Mouse (Mus musculus) lung, embryonic 14.5 days (tissue): Measurements from ENCODE around the gene Dnm1. TPM values are rescaled to one million over a fixed set of nuclear protein-coding genes. Genes with fewer than 3 reads are reported as not detected.

Source experiments
- ATAC-seq: fragments of 200-750 bp; cut with Nextera tagmentation; 2 replicates; pipeline ENCODE4 v1.8.0; 2017; ENCODE audit warnings: mild to moderate bottlenecking, moderate TSS enrichment, moderate library complexity; ENCODE audit not compliant: insufficient read depth
- DNase-seq: peaks from one replicate; pipeline ENCODE4 v3.0.0-alpha.2; 2015
- H3K27ac ChIP-seq: fragments of 300-500 bp; sonication (generic); 2 replicates; pipeline ENCODE4 v1.5.1; 2014; ENCODE audit warnings: low read depth, mild to moderate bottlenecking, moderate library complexity
- H3K27me3 ChIP-seq: fragments of 300-500 bp; sonication (generic); 2 replicates; pipeline ENCODE4 v1.6.1; 2014; ENCODE audit warnings: low read length, control low read depth; ENCODE audit not compliant: insufficient read depth
- H3K36me3 ChIP-seq: fragments of 300-500 bp; sonication (generic); 2 replicates; pipeline ENCODE4 v1.6.1; 2014; ENCODE audit warnings: control low read depth; ENCODE audit not compliant: insufficient read depth
- H3K4me1 ChIP-seq: fragments of 300-500 bp; sonication (generic); 2 replicates; pipeline ENCODE4 v1.6.1; 2014; ENCODE audit warnings: antibody characterized with exemption, control low read depth; ENCODE audit not compliant: insufficient read depth
- H3K4me2 ChIP-seq: fragments of 300-500 bp; sonication (generic); 2 replicates; pipeline ENCODE4 v1.6.1; 2014; ENCODE audit warnings: mild to moderate bottlenecking
- H3K4me3 ChIP-seq: fragments of 300-500 bp; sonication (generic); 2 replicates; pipeline ENCODE4 v1.5.1; 2014; ENCODE audit warnings: low read depth, low read length
- H3K9ac ChIP-seq: fragments of 300-500 bp; sonication (generic); 2 replicates; pipeline ENCODE4 v1.6.1; 2014
- H3K9me3 ChIP-seq: fragments of 300-500 bp; sonication (generic); 2 replicates; pipeline ENCODE4 v1.6.1; 2016; ENCODE audit warnings: low read depth, low read length, control low read depth
- CTCF ChIP-seq: IDR thresholded peaks from 2 replicates; pipeline ENCODE4 v1.5.1; 2016; ENCODE audit warnings: antibody characterized with exemption, low read depth
- WGBS: fragments of 180-500 bp; shearing (Covaris S2); extraction: QIAGEN DNeasy Blood & Tissue Kit; methylation state at CpG from one replicate; pipeline ENCODE4 v1.1.7; 2014; 5-methylcytosine and 5-hydroxymethylcytosine counted together
- polyA plus RNA-seq: library from polyadenylated mRNA; unstranded; fragments of >200 nt; fragmentation: Nextera tagmentation; extraction: Ambion mirVana; gene quantifications from 2 replicates; pipeline ENCODE4 v1.2.1, GENCODE M21; 2014

The Dnm1 gene
- polyA plus RNA-seq, 1 experiment from 2014 or later, result 17.5 TPM

DNA sequence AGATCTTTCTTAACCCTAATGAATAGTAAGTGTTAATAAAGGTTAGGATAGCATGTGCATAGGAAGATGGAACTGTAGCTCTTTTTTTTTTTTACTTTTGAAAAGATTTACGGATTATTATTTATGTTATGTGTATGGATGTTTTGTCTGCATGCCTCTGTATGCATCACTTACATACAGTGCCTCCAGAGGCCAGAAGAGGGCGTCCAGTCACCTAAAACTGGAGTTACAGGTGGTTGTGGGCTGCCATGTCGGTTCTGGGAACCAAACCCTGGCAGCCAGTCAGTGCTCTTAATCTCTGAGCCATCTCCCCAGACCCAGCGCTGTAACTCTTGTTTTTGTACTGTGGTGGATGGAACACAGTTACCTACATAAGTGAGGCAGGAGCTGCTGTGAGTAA lies 28.8 kb downstream of the Dnm1 start:
- no peaks in the 10 kb centered on the region for H3K9me3 ChIP-seq
- no peak for ATAC-seq
- no peak overlapping the region for H3K27ac ChIP-seq
- no peak for TF ChIP-seq CTCF
- H3K4me1 ChIP-seq, result peaks cover 9% of the 10 kb centered on the region; the same call in 1 of the 2 replicates
- no peaks in the 10 kb centered on the region for H3K36me3 ChIP-seq
- no peak overlapping the region for H3K9ac ChIP-seq
- WGBS, result 49% methylated on average over 4 of the region's 4 CpGs
- no peaks in the 10 kb centered on the region for H3K27me3 ChIP-seq
- H3K4me2 ChIP-seq, result no peak overlapping the region
- DNase-seq, result no peak
- no peak overlapping the region for H3K4me3 ChIP-seq

DNA sequence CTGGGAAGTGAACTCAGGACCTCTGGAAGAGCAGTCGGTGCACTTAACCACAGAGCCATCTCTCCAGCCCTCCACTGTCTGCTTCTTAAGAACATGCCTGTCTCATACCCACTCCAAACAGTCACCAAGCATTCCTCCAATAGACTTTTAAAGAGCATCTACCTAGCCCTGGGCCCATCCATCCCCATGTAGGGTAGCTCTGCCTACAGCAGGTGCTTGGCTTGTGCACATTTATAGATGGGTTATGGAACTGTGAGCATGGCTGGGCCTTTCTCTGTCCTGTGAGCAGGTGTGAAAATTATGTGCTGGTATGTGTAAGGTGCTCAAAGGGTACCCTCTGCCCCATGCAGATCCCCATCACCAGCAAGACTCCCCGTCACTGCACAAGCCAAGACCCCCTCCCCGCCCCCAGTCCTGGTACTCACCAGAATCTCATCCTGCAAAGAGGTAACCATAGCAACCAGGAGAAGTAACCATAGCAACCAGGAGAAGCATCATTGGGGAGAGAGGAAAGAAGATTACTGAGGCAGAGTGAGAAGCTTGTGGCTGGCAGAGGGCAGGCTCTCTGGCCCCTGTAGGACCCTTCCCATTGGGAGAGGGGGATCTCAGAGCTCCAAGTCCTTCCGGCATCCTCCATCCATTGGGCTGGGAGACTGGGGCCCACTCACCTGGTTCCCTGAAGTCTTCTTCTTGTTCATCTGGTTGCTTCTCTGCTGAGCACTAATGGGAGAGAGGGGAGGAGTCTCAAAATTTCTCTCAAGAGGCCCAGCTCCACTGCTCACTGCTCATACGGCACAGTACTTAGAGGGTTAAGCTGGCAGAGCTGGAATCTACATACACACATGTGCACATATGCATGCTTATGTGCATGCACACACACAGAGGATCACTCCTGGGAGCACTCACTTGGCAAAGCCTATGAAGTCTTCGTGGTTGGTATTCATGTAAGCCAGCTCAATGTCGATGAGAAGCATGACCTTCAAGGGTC lies 30.1 kb downstream of the Dnm1 start:
- no peak for TF ChIP-seq CTCF
- no peaks in the 10 kb centered on the region for H3K9me3 ChIP-seq
- no peaks in the 10 kb centered on the region for H3K36me3 ChIP-seq
- H3K27me3 ChIP-seq, result no peaks in the 10 kb centered on the region
- 76% methylated on average over 7 of the region's 7 CpGs for WGBS
- H3K27ac ChIP-seq, result no peak overlapping the region
- DNase-seq (no peak), ATAC-seq (no peak)
- peaks cover 16% of the 10 kb centered on the region; the same call in 1 of the 2 replicates for H3K4me1 ChIP-seq
- H3K9ac ChIP-seq, result no peak overlapping the region
- no peak overlapping the region for H3K4me2 ChIP-seq
- H3K4me3 ChIP-seq, result no peak overlapping the region

DNA sequence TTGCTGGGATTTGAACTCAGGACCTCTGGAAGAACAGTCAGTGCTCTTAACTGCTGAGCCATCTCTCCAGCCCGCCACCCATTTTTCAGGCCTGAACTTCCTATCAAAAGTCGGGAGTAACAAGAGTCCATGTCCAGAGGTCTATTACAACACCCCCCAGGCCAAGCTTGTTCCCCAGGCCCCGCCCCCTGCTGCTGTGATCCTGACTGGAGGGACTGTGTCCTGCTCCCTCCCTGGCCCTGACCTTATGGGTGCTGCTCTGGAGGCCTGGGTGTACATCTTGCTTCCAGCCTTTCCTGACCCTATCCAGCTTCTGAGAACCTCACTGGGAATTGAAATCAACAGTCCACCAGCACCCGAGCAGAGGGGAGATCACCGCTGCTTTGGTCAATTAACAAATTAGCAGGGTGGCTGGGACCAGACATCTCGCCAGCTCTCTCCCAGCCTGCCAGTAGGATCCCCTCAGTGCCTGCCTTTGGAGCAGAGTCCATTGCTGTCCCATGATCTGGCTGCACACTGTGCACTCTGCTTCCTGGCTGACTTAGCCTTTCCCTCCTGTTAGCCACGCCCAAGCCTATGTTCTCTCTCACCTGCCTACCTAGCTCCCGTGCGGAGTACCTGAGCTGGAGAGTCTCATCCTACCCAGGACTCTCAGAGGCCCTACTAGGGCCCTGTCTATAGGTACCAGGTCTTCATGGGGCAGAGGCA lies 31.4 kb downstream of the Dnm1 start:
- H3K4me2 ChIP-seq, result no peak overlapping the region
- ATAC-seq, result no peak
- peaks cover 27% of the 10 kb centered on the region for H3K4me1 ChIP-seq
- DNase-seq, result no peak
- no peak for TF ChIP-seq CTCF
- no peak overlapping the region for H3K27ac ChIP-seq
- no peaks in the 10 kb centered on the region for H3K9me3 ChIP-seq
- H3K4me3 ChIP-seq, result no peak overlapping the region
- whole genome bisulfite sequencing, result 69% methylated on average over 9 of the region's 9 CpGs
- H3K27me3 ChIP-seq, result no peaks in the 10 kb centered on the region
- no peaks in the 10 kb centered on the region for H3K36me3 ChIP-seq
- H3K9ac ChIP-seq, result 0 out of 2 replicates have a peak overlapping the region, but pooled peaks have one; percentile 13

DNA sequence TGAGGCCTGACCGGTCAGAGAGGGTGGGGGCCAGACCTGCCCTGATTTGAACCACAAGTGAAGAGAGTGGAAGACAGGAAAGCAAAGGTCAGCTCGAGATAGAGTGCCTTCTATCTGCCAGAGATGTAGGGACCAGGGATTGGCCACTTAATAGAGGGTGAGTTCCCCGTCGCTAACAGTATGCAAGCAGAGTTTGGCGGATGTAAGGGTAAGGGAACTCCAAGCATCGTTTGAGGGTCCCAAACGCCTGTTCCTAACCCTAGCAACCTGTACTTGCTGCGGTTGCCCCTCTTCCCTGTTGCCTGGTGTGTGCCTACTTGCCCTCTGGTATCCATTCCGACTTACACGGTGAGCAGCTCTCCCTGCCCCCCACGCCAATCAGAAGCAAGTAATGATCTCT lies 32.4 kb downstream of the Dnm1 start:
- ATAC-seq, result no peak
- Histone ChIP-seq H3K27me3 (no peaks in the 10 kb centered on the region), H3K4me3 (no peak overlapping the region), H3K27ac (peak overlapping the region; percentile 96; the same call in 1 of the 2 replicates), H3K4me1 (peaks cover 37% of the 10 kb centered on the region), H3K9ac (no peak overlapping the region), H3K4me2 (peak overlapping the region; percentile 82), H3K36me3 (no peaks in the 10 kb centered on the region), H3K9me3 (no peaks in the 10 kb centered on the region)
- DNase-seq, result no peak
- TF ChIP-seq CTCF, result no peak
- WGBS, result 66% methylated on average over 11 of the region's 11 CpGs

DNA sequence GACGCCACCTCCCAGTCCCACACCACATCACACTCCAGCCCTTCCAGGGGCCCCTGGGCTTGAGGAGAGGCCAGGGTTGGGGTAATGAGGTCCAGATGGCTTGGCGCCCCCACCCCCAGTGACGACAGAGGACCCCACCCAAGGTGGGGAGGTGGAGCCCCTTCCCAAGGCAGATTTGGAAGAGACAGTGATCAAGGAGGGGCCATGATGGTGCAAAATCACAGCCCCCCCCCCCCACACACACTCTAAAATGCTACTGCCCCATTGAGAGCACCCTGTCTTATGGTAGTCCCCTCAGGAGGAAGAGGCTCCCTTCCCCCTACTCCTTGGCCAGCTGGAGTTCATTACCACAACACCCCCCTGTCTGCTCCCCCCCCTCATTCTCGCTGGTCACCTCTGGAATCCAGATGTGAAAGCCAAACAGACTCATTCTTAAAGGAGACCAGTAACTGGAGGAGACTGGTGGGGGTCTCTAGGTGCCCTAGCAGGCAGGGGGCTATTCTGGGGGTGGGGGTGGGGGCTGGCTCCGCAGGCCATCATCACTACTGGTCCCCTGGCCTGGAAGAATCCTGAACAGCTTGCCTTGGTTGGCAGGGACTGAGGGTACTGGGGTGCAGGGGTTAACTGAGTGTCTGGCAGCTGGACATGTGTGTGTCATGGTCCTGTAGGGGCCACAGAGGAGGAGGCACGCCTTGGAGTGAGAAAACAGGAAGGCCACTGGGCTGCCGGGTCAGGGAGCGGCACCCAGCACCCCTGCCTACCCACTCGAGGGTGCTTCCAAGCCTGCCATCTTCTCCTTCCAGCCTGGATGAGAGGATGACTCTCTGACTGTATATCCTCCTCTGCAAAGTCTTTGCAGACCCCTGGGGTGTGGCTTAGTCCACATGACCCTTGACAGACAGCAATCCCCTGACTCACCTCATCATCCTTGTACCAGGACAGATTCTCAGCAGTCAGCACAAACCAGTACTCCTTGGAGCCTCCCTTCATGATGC lies 33.3 kb downstream of the Dnm1 start:
- Histone ChIP-seq H3K27me3 (no peaks in the 10 kb centered on the region), H3K9me3 (no peaks in the 10 kb centered on the region), H3K4me3 (peak overlapping the region; percentile 16), H3K36me3 (no peaks in the 10 kb centered on the region), H3K4me2 (peak overlapping the region; percentile 82), H3K4me1 (peaks cover 42% of the 10 kb centered on the region), H3K27ac (peak overlapping the region; percentile 96), H3K9ac (0 out of 2 replicates have a peak overlapping the region, but pooled peaks have one; percentile 22)
- peak; percentile 85 for DNase-seq
- ATAC-seq, result peak; percentile 55
- 27% methylated on average over 9 of the region's 9 CpGs for WGBS
- no peak for TF ChIP-seq CTCF
